Mouse (Mus musculus): ENCODE measurements around the gene Dhx8.

Gene Dhx8

DNA sequence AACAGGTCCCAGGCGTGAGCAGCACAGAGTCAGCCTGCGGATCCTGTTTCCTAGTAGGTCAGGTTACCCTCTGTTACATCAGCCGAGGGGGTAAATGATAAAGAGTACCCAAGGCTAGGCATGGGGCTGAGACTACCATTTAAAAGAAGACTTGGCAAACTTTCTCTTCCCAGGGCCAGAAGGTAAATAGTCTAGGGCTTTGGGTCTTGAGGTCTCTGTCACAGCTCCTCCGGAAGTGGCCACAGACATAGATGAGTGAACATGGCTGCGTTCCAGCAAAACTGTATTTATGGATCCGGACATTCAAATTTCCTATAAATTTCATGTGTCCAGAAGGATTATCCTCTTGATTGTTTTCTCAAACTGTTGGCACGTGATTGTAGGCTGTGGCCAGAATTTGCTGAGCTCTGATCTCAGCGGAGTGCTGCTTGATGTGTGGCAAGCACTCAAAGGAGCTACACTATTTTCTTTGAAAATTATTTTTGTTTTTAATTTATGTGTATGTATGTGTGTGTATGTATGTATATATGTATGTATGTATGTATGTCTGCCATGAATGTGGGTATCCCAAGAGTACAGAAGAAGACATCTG is 72.5 kb downstream of the Dhx8 start:
- no peak for DNase-seq

- no peak for DNase-seq
Observed at GRCm38 (mm10) chr11:101806741-101807140, 74.0 kb downstream of the Dhx8 start.

DNA sequence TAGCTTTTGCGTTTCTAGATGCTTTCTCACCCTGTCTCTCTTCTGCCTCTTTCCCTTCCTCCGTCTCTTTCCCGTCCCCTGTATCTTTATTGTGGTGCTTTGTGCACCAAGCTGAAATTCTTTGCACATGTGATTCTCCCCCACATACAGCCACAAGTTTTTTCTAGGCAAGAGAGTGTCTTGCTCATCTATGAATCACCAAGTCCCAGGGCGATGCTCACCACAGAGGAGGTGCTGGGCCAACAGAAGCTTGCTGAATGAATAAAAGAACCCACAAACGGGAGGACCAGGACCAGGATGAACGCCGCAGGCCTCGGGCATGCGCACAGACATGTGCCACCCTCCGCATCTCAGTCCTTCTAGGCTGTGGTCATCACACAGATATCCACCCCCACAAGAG is 74.5 kb downstream of the Dhx8 start:
- peak; percentile 41 for DNase-seq

DNA sequence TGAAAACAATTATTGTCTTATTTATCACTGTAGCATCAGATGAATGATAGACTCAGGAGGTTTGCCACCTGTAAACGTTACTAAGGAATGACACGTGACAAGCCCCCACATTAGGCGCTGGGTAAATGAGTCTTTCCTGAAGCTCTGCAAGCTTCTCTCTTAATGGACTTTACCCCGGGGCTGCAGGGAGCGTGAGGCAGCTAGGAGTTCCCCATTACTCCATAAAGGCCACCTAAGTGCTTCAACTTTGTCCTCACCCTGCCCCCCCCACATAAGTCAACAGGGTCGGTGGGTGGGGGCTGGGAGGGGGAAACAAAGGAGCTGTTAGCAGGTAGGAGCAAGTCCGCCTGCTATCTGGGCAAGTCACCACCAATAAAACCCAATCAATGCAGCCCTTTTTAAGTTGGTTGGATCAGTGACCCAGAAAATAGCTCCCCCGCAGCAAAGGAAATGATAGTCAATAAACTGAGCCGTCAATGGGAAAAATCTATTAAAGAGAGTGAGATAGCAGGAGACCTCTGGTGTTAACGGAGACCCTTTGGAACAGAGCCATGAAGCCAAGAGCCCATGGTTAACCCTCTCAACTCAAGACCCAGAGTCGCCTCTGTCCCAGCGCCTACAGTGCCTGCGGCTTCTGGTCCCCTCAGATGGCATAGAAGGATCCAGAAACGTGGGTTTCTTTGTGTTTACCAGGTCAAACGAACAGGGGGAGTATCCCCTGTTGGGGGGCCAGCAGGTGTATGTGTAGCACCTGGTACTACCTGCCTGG is 76.5 kb downstream of the Dhx8 start:
- no peak for DNase-seq

GRCm38 (mm10) chr11:101813259-101813658 is 80.5 kb downstream of the Dhx8 start:
- DNase-seq: peak; percentile 79

DNA sequence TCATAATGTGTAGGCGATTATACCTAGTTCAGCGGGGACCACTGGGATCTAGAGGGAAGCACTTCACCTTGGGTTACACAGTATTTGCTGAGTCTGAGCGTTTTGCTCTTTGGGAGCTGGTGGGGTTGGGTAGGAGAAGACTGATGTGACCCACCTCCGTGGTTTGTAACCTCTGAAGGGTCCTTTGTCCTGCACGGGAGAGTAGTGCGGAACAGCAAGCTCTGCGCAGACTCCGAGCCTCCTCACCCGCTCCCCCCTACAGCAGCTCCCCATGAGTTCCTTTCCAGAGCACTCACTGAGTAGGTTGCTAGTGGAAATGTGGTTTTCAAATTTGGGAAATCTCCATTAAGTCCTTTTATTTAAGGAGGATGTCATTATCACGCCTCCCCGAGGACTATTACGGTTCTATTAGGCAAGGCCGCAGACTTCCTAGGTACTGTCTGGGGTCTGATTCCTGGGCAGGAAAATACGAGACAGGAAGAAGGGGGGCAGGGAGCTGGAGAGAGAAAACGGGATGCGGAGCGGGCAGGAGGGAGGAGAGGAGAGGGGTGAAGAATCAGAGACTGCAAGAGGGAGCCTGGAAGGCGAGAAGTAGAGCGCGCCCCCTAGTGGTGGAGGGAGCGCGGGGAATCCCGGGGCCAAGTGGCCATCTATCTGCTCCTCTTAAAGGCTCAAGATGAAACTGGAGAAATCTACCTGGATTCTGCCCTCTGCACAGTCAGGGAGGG is 81.8 kb downstream of the Dhx8 start:
- peak; percentile 64 for DNase-seq

DNA sequence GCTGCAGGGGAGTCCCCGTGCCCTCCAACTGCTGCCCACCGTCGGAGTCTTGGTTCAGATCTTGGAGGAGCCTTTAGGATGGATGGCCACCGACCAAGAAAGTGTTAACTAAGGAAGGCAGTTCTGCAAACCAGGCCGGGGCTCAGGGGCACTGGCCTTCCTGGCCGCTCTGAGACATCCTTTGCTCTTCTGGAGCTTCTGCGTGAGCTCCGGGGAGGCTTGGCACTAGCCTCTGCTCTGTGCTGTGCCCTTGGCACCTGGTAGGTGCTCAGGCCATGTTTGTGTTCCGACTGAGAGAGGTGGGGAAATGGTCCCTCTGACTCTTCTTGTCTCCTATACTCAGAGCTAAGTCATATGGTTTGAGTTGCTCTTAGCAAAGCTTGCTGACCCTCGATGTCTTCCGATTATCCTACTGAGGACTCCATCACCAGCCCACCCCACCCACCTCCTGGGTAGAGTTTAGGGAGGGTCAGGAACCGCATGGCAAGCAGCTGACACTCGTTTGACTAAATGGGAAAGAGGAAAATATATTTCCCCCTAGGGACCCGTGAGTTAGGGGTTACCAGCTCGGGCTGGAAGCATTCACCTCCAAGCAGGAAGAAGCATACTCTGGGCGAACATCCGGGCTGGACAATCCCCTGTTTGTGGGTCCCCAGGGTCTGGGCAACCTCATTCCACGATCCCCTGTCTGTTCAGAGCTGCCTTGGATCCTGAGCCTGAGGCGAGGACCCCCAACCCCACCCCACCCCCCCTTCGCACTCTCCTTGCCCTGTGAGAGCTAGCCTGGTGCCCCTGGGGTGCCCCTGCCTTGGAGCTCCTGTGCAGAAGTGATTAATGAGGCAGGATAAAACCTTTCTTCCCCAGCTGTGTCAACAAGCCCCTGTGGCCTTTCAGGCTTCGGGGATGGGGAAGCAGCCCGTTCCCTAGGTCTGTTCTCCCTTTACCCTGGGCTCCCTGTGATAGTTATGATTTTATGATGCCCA is 82.7 kb downstream of the Dhx8 start:
- no peak for DNase-seq
